Mouse (Mus musculus): Measurements from ENCODE around the gene Rps25. TPM values are rescaled to one million over a fixed set of nuclear protein-coding genes. Genes with fewer than 3 reads are reported as not detected.

Rps25 gene
- total RNA-seq, 2 experiments from 2014 or later, result 1,413 to 2,121 TPM

- peak; percentile 98 for ATAC-seq (ENCODE audit: poor library complexity, severe bottlenecking)
Observed at GRCm38 (mm10) chr9:44454132-44454890, 47.4 kb downstream of the Rps25 start.

GRCm38 (mm10) chr9:44454891-44455220 is 47.9 kb downstream of the Rps25 start, which contains the start of gene Upk2:
Gene Upk2 (minus strand): TSS chr9:44454976.
- ATAC-seq (ENCODE audit: poor library complexity, severe bottlenecking), result no peak

DNA sequence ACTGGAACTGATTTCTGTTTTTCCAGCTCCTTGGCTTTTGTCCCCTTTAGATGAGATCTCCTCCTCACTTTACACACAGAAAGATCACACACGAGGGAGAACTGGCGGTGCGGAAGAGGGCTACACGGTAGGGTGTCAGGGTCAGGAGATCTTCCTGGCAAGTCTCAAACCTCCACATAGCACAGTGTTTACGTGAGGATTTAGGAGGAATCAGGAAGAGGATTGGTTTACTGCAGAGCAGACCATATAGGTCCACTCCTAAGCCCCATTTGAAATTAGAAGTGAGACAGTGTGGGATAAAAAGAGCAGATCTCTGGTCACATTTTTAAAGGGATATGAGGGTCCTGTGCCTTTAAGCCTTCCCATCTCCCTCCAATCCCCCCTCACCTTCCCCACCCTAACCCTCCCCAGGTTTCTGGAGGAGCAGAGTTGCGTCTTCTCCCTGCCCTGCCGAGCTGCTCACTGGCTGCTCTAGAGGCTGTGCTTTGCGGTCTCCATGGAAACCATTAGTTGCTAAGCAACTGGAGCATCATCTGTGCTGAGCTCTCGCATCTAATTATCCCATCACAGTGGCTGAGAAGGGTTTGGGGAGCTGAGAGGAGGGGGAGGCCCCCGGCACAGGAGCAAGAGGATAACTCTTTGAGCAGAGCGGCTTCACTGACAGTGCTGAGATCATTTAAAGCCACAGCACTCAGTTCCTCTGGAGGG is 50.2 kb downstream of the Rps25 start:
- no peak for ATAC-seq (ENCODE audit: poor library complexity, severe bottlenecking)

Other genes with a start within 250 kb of the Rps25 start
- gene Cbl, start 173.1 kb upstream of the Rps25 start, total RNA-seq (2015), result 179 and 180 TPM in 2 replicates
- 45.3 and 70.2 TPM in 2 replicates for gene Cbl, start 173.1 kb upstream of the Rps25 start, total RNA-seq (2017)
- gene Ccdc153, start 166.5 kb upstream of the Rps25 start, total RNA-seq (2015), result not detected in 2 replicates
- gene Ccdc153, start 166.5 kb upstream of the Rps25 start, total RNA-seq (2017), result not detected in 2 replicates
- 0.07 and 0.34 TPM in 2 replicates for gene Pdzd3, start 155.7 kb upstream of the Rps25 start, total RNA-seq (2015)
- gene Pdzd3, start 155.7 kb upstream of the Rps25 start, total RNA-seq (2017), result not detected in 2 replicates
- gene Nlrx1, start 138.5 kb upstream of the Rps25 start, total RNA-seq (2015), result 9.5 and 13.1 TPM in 2 replicates
- gene Nlrx1, start 138.5 kb upstream of the Rps25 start, total RNA-seq (2017), result 12.1 and 12.4 TPM in 2 replicates
- gene Abcg4, start 118.5 kb upstream of the Rps25 start, total RNA-seq (2015), result 1.3 and 3.9 TPM in 2 replicates
- 1.1 and 1.7 TPM in 2 replicates for gene Abcg4, start 118.5 kb upstream of the Rps25 start, total RNA-seq (2017)
- 12.3 and 18.4 TPM in 2 replicates for gene Hinfp, start 101.5 kb upstream of the Rps25 start, total RNA-seq (2015)
- gene Hinfp, start 101.5 kb upstream of the Rps25 start, total RNA-seq (2017), result 13.1 and 15.3 TPM in 2 replicates
- gene C2cd2l, start 86.9 kb upstream of the Rps25 start, total RNA-seq (2015), result 12.0 and 16.4 TPM in 2 replicates
- 11.0 and 13.4 TPM in 2 replicates for gene C2cd2l, start 86.9 kb upstream of the Rps25 start, total RNA-seq (2017)
- gene Dpagt1, start 81.1 kb upstream of the Rps25 start, total RNA-seq (2015), result 37.7 and 39.4 TPM in 2 replicates
- gene Dpagt1, start 81.1 kb upstream of the Rps25 start, total RNA-seq (2017), result 15.2 and 17.4 TPM in 2 replicates
- gene H2afx, start 72.4 kb upstream of the Rps25 start, total RNA-seq (2015), result 136 and 144 TPM in 2 replicates
- gene H2afx, start 72.4 kb upstream of the Rps25 start, total RNA-seq (2017), result 239 and 262 TPM in 2 replicates
- 63.1 and 83.4 TPM in 2 replicates for gene Hmbs, start 62.9 kb upstream of the Rps25 start, total RNA-seq (2015)
- 31.2 and 41.1 TPM in 2 replicates for gene Hmbs, start 62.9 kb upstream of the Rps25 start, total RNA-seq (2017)
- 19.2 and 19.4 TPM in 2 replicates for gene Vps11, start 45.5 kb upstream of the Rps25 start, total RNA-seq (2015)
- 22.7 and 26.8 TPM in 2 replicates for gene Vps11, start 45.5 kb upstream of the Rps25 start, total RNA-seq (2017)
- gene Hyou1, start 27.6 kb upstream of the Rps25 start, total RNA-seq (2015), result 27.2 and 29.7 TPM in 2 replicates
- gene Hyou1, start 27.6 kb upstream of the Rps25 start, total RNA-seq (2017), result 48.3 and 49.7 TPM in 2 replicates
- 19.7 and 23.5 TPM in 2 replicates for gene Slc37a4, start 10.3 kb upstream of the Rps25 start, total RNA-seq (2015)
- 14.8 and 28.3 TPM in 2 replicates for gene Slc37a4, start 10.3 kb upstream of the Rps25 start, total RNA-seq (2017)
- gene Trappc4, start 461 bp downstream of the Rps25 start, total RNA-seq (2015), result 91.3 and 95.4 TPM in 2 replicates
- 24.1 and 32.5 TPM in 2 replicates for gene Trappc4, start 461 bp downstream of the Rps25 start, total RNA-seq (2017)
- 24.5 TPM in 2 replicates for gene Ccdc84, start 11.4 kb downstream of the Rps25 start, total RNA-seq (2015)
- 19.8 and 27.1 TPM in 2 replicates for gene Ccdc84, start 11.4 kb downstream of the Rps25 start, total RNA-seq (2017)
- not detected in 2 replicates for gene Foxr1, start 34.0 kb downstream of the Rps25 start, total RNA-seq (2015)
- not detected in 2 replicates for gene Foxr1, start 34.0 kb downstream of the Rps25 start, total RNA-seq (2017)
- not detected in 2 replicates for gene Upk2, start 47.8 kb downstream of the Rps25 start, total RNA-seq (2015)
- gene Upk2, start 47.8 kb downstream of the Rps25 start, total RNA-seq (2017), result not detected in 2 replicates
- gene Bcl9l, start 75.7 kb downstream of the Rps25 start, total RNA-seq (2015), result 6.0 TPM in 2 replicates
- 2.6 and 3.0 TPM in 2 replicates for gene Bcl9l, start 75.7 kb downstream of the Rps25 start, total RNA-seq (2017)
- not detected in 2 replicates for gene Cxcr5, start 154.7 kb downstream of the Rps25 start, total RNA-seq (2015)
- gene Cxcr5, start 154.7 kb downstream of the Rps25 start, total RNA-seq (2017), result not detected in 2 replicates
- gene Ddx6, start 197.8 kb downstream of the Rps25 start, total RNA-seq (2015), result 57.1 and 60.2 TPM in 2 replicates
- gene Ddx6, start 197.8 kb downstream of the Rps25 start, total RNA-seq (2017), result 71.2 and 88.8 TPM in 2 replicates